Mouse (Mus musculus) heart, adult 2 months (tissue): ENCODE results near the gene Pcsk5. TPM values are rescaled to one million over a fixed set of nuclear protein-coding genes. Genes with fewer than 3 reads are reported as not detected.
"Not testable (repeated sequence)": the region's sequence is repeated elsewhere in the genome, so short reads cannot be mapped to it uniquely, and the experiment has no call there.

Source experiments
- DNase-seq, 2 experiments: peaks; one replicate each; pipeline ENCODE4 v3.0.0; 2021
- H3K27ac ChIP-seq: fragments of 200-600 bp; 2 replicates; pipeline ENCODE4 v1.8.1; 2022
- H3K27me3 ChIP-seq: fragments of 200-500 bp; 2 replicates; pipeline ENCODE4 v1.6.1; 2012; ENCODE audit warnings: mild to moderate bottlenecking, low read length, inconsistent platforms, mixed read lengths; ENCODE audit not compliant: control insufficient read depth, insufficient read depth
- H3K36me3 ChIP-seq: fragments of 200-500 bp; 2 replicates; pipeline ENCODE4 v1.6.1; 2012; ENCODE audit warnings: low read length, inconsistent platforms; ENCODE audit not compliant: control insufficient read depth, insufficient read depth
- H3K4me1 ChIP-seq: fragments of 200-500 bp; 2 replicates; pipeline ENCODE4 v1.6.1; 2011; ENCODE audit warnings: low read length; ENCODE audit not compliant: control insufficient read depth, insufficient read depth
- H3K4me3 ChIP-seq: fragments of 200-600 bp; 2 replicates; pipeline ENCODE4 v1.8.1; 2022
- H3K79me2 ChIP-seq: fragments of 200-500 bp; replicated peaks from 2 replicates; pipeline ENCODE4 v1.6.1; 2012; ENCODE audit warnings: mild to moderate bottlenecking, inconsistent platforms, low read length, moderate library complexity, mixed read lengths; ENCODE audit not compliant: control insufficient read depth, insufficient read depth
- H3K9ac ChIP-seq: fragments of 200-500 bp; 2 replicates; pipeline ENCODE4 v1.6.1; 2012; ENCODE audit warnings: low read depth, mild to moderate bottlenecking, control low read depth, inconsistent platforms, low read length, mixed read lengths
- CTCF ChIP-seq: fragments of 200-600 bp; IDR thresholded peaks from 2 replicates; pipeline ENCODE4 v1.8.1; 2022; ENCODE audit warnings: antibody characterized with exemption, mild to moderate bottlenecking, moderate library complexity
- EP300 ChIP-seq: fragments of 200-500 bp; IDR thresholded peaks from 2 replicates; pipeline ENCODE4 v1.6.1; 2011; ENCODE audit warnings: low read depth, low read length, control low read depth; ENCODE audit not compliant: insufficient read depth
- POLR2A ChIP-seq: fragments of 200-500 bp; IDR thresholded peaks from 2 replicates; pipeline ENCODE4 v1.6.1; 2011; ENCODE audit warnings: mild to moderate bottlenecking, low read depth, low read length, control low read depth; ENCODE audit not compliant: insufficient read depth
- WGBS: fragments of 180-500 bp; shearing (Covaris S2); methylation state at CpG from one replicate; pipeline ENCODE4 v1.1.7; 2018; 5-methylcytosine and 5-hydroxymethylcytosine counted together
- intact Hi-C: fragments of 180-260 bp; cut with DNase I; formaldehyde crosslinking; loops from one replicate; pipeline ENCODE4 v1.15.1; 2025
- polyA plus RNA-seq: library from polyadenylated mRNA; depleted of rRNA; stranded (reverse); fragments of >200 nt; gene quantifications from 2 replicates; pipeline ENCODE4 v1.2.3, GENCODE M21; 2012
- total RNA-seq, 2 experiments: library from RNA; stranded (reverse); gene quantifications; 2 replicates each; pipeline ENCODE4 v1.2.3; 2021

Gene Pcsk5
- total and polyA plus RNA-seq, 3 experiments = 1.5 to 2.8 (median 1.9) TPM

GRCm38 (mm10) chr19:17489866-17490141, 347.6 kb downstream of the Pcsk5 start:
- no peaks in the 10 kb centered on the region for H3K79me2 ChIP-seq
- intact Hi-C loops = no loop called here
- TF ChIP-seq EP300 = no peak
- no peak for TF ChIP-seq POLR2A
- TF ChIP-seq CTCF = no peak
- H3K9ac ChIP-seq = no peak overlapping the region
- 63% methylated on average over 3 of the region's 3 CpGs for WGBS
- H3K27ac ChIP-seq = no peak overlapping the region
- no peaks in the 10 kb centered on the region for H3K4me1 ChIP-seq
- H3K4me3 ChIP-seq = no peak overlapping the region
- no peaks in the 10 kb centered on the region for H3K27me3 ChIP-seq
- H3K36me3 ChIP-seq = no peaks in the 10 kb centered on the region
- no peak for DNase-seq

- Histone ChIP-seq H3K9ac (no peak overlapping the region), H3K4me3 (no peak overlapping the region), H3K36me3 (no peaks in the 10 kb centered on the region), H3K27ac (no peak overlapping the region), H3K27me3 (no peaks in the 10 kb centered on the region), H3K79me2 (no peaks in the 10 kb centered on the region), H3K4me1 (no peaks in the 10 kb centered on the region)
- WGBS = 65% methylated on average over 17 of the region's 17 CpGs
- intact Hi-C loops = no loop called here
- no peak for TF ChIP-seq CTCF
- TF ChIP-seq POLR2A = no peak
- no peak for TF ChIP-seq EP300
- no peak for DNase-seq
These were observed 348.2 kb downstream of the Pcsk5 start for GRCm38 (mm10) chr19:17489041-17489865.

DNA sequence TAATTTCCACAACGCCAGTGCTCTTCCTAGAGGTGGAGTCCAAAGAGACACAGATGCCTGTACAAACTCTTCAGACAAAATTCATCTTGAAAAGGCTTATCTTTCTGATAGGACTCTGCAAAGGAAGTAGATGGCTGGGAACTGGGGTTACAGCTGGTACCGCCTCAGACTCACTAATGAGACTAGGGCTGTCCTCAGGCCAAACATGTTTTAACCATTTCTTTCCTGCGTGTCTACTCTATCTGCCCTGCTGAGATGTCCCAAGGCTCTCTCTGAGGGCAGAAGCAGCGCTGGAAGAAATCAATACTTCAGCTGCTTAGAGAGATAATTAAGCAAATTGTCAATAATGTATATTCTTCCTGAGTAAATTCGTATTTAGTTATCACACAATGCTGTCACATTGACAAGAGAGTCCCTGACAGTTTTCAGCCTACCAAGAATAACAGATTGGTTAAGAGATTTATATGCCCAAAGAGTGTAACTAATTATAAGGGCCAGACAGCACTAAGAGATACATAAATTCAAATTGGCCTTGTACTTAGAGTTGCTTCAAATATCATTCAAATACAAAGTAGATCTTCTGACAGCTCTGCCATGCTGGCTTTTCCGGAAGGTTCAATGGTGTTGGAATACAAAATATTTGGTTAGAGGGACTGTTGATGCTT, 355.2 kb downstream of the Pcsk5 start:
- Histone ChIP-seq H3K79me2 (no peaks in the 10 kb centered on the region), H3K27ac (no peak overlapping the region), H3K9ac (no peak overlapping the region), H3K4me1 (no peaks in the 10 kb centered on the region), H3K36me3 (no peaks in the 10 kb centered on the region), H3K27me3 (no peaks in the 10 kb centered on the region), H3K4me3 (no peak overlapping the region)
- DNase-seq = no peak
- no peak for TF ChIP-seq POLR2A
- TF ChIP-seq CTCF = no peak
- TF ChIP-seq EP300 = no peak
- WGBS = 53% methylated on average over 6 of the region's 6 CpGs
- intact Hi-C loops = no loop called here

DNA sequence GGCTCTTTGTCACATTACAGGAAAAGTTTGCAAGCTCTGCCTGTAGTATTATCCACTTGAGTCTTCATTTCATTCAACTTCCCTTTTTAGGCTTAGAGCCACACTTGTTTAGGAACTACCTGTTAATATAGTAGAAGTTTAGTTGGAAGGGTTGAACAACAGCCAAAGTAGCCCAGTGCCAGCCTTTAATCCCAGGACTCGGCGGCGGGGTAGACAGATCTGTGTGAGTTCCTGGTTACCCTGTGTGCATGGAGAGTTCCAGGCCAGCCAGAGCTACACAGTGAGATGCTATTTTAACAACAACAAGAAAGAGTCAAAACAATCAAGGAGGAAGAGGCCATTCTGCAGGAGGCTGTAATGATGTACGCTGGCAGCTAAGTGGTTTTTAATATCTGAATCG, 358.0 kb downstream of the Pcsk5 start:
- no peak overlapping the region for H3K4me3 ChIP-seq
- H3K27me3 ChIP-seq = no peaks in the 10 kb centered on the region
- no peak overlapping the region for H3K9ac ChIP-seq
- H3K79me2 ChIP-seq = no peaks in the 10 kb centered on the region
- no peak for DNase-seq
- WGBS = 93% methylated on average over 5 of the region's 5 CpGs
- no peak for TF ChIP-seq POLR2A
- no peak for TF ChIP-seq CTCF
- TF ChIP-seq EP300 = no peak
- intact Hi-C loops = no loop called here
- H3K27ac ChIP-seq = no peak overlapping the region
- H3K4me1 ChIP-seq = no peaks in the 10 kb centered on the region
- no peaks in the 10 kb centered on the region for H3K36me3 ChIP-seq

DNA sequence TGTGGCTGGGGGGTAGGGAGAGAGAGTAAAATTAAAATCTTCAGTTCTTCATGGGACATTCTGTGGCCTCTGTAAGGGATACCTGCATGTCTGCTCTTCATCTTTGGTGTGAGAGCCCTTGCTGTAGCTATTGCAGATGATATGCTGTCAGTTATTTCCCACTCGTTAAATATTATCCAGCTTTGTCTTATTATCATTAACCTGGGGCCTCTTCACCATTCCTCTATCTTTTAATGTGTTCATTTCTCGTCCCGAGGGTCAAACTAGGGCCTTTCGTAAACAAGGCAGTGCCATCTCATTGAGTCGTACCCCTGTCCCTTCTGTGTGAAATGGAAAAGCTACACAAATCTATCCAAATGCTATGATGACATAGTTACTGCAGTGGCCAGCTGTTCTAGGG, 361.4 kb downstream of the Pcsk5 start:
- 92% methylated on average over 5 of the region's 5 CpGs for WGBS
- no peak overlapping the region for H3K4me3 ChIP-seq
- intact Hi-C loops = no loop called here
- no peaks in the 10 kb centered on the region for H3K27me3 ChIP-seq
- no peaks in the 10 kb centered on the region for H3K79me2 ChIP-seq
- H3K9ac ChIP-seq = no peak overlapping the region
- DNase-seq = no peak
- TF ChIP-seq CTCF (no peak), POLR2A (no peak), EP300 (no peak)
- no peak overlapping the region for H3K27ac ChIP-seq
- no peaks in the 10 kb centered on the region for H3K4me1 ChIP-seq
- H3K36me3 ChIP-seq = no peaks in the 10 kb centered on the region

DNA sequence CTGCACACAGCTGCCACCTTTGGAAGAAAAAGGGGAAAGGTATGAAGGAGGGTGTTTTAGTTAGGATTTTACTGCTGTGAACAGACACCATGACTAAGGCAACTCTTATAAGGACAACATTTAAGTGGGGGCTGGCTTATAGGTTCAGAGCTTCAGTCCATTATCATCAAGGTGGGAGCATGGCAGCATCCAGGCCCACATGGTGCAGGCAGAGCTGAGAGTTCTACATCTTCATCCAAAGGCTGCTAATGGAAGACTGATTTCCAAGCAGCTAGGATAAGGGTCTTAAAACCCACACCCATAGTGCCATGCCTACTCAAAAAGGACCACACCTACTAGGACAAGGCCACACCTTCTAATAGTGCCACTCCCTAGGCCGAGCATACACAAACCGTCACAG, 364.3 kb downstream of the Pcsk5 start:
- not testable (repeated sequence) for DNase-seq, H3K4me1 ChIP-seq, H3K9ac ChIP-seq, H3K27me3 ChIP-seq, H3K27ac ChIP-seq, H3K4me3 ChIP-seq, H3K79me2 ChIP-seq, H3K36me3 ChIP-seq
- intact Hi-C loops = loop anchor here (5.0 kb wide), 1 partner anchor 364 kb away; the partner anchor contains the start of gene Pcsk5
- 86% methylated on average over 2 of the region's 2 CpGs for WGBS
